Mouse (Mus musculus): ENCODE data around the gene Fancl. TPM values are rescaled to one million over a fixed set of nuclear protein-coding genes. Genes with fewer than 3 reads are reported as not detected.
A peak's percentile ranks its signal among the peaks of the same experiment; 100 is the strongest.

The Fancl gene
- polyA plus RNA-seq, 1 experiment from 2014 or later = 29.0 TPM

- no peak for DNase-seq
- Histone ChIP-seq H3K4me2 (no peak overlapping the region), H3K4me3 (replicated peaks) (no peak overlapping the region), H3K4me1 (replicated peaks) (no peaks in the 10 kb centered on the region), H3K27ac (no peak overlapping the region), H3K36me3 (no peaks in the 10 kb centered on the region), H3K27me3 (no peaks in the 10 kb centered on the region), H3K9me3 (replicated peaks) (no peaks in the 10 kb centered on the region), H3K9ac (no peak overlapping the region)
- no peak for ATAC-seq (ENCODE audit: low read depth)
Measured at GRCm38 (mm10) chr11:26434229-26434628, 48.3 kb downstream of the Fancl start.

DNA sequence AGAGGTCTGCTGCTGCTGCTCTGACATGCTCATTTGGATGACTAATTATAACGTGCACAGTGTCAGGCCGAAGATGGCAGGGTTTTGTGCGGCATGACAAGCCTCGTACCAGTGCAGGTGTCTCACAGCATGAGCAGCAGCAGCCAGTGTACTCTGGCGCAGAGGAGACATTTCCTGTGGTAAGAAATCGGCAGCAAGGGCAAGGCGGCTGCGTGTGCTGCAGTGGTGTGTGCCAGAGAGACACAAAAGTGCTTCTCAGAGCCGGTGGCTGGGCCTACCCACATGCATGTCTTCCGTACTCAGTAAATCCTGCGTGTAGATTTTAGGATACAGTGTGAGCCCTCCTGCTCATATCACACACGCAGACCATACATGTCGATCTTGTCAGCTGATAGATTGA, 51.9 kb downstream of the Fancl start:
- H3K4me3 ChIP-seq (replicated peaks) = no peak overlapping the region
- H3K36me3 ChIP-seq = no peaks in the 10 kb centered on the region
- H3K9ac ChIP-seq = no peak overlapping the region
- no peaks in the 10 kb centered on the region for H3K9me3 ChIP-seq (replicated peaks)
- 82% methylated on average over 13 of the region's 13 CpGs for WGBS (ENCODE audit: insufficient replicate concordance)
- no peak overlapping the region for H3K4me2 ChIP-seq
- no peaks in the 10 kb centered on the region for H3K27me3 ChIP-seq
- no peak for DNase-seq
- H3K4me1 ChIP-seq (replicated peaks) = no peaks in the 10 kb centered on the region
- H3K27ac ChIP-seq = no peak overlapping the region
- no peak for ATAC-seq (ENCODE audit: low read depth)

DNA sequence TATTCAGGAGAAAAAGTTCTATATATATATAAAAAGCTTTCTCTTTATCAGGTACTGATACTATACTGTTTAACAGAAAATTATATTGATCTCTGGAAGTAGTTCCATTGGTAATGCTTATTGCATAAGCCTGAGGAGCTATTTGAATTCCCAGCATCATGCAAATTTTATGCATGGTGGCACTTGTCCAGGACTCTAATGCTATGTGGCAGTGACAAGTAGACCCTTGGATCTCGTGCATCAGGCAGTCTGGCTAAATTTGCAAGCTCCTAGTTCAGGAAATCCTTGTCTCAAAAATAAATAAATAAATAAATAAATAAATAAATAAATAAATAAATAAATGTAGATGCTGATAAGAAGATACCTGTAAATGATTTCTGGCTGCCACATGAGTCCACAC, 55.2 kb downstream of the Fancl start:
- no peaks in the 10 kb centered on the region for H3K4me1 ChIP-seq (replicated peaks)
- 0 out of 2 replicates have a peak, but pooled peaks cover 6% of the 10 kb centered on the region for H3K36me3 ChIP-seq
- ATAC-seq (ENCODE audit: low read depth) (no peak), DNase-seq (no peak)
- no peaks in the 10 kb centered on the region for H3K27me3 ChIP-seq
- WGBS (ENCODE audit: insufficient replicate concordance) = 44% methylated on average over 1 of the region's 1 CpGs
- H3K27ac ChIP-seq = no peak overlapping the region
- no peak overlapping the region for H3K9ac ChIP-seq
- H3K4me2 ChIP-seq = no peak overlapping the region
- H3K4me3 ChIP-seq (replicated peaks) = no peak overlapping the region
- H3K9me3 ChIP-seq (replicated peaks) = no peaks in the 10 kb centered on the region

DNA sequence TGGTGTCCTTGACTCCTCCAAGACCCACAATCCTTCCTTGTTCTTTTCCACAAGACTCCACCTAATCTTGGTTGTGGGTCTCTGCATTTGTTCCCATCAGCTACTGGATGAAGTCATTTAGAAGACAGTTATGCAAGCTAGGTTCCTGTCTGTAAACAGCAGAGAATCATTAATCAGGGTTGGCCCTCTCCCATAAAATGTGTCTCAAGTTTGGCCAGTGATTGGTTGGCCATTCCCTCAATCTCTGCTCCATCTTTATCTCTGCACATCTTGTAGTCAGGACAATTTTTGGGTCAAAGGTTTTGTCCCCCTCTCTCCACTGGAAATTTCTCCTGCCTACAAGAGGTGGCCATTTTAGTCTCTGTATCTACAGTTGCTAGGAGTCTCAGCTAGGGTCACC, 58.4 kb downstream of the Fancl start:
- no peak for DNase-seq
- Histone ChIP-seq H3K27ac (no peak overlapping the region), H3K9me3 (replicated peaks) (no peaks in the 10 kb centered on the region), H3K4me2 (no peak overlapping the region), H3K9ac (no peak overlapping the region), H3K4me3 (replicated peaks) (no peak overlapping the region), H3K4me1 (replicated peaks) (no peaks in the 10 kb centered on the region), H3K36me3 (0 out of 2 replicates have a peak, but pooled peaks cover 6% of the 10 kb centered on the region), H3K27me3 (no peaks in the 10 kb centered on the region)
- ATAC-seq (ENCODE audit: low read depth) = no peak

GRCm38 (mm10) chr11:26449789-26450188, 63.9 kb downstream of the Fancl start:
- no peak for DNase-seq
- no peak overlapping the region for H3K4me2 ChIP-seq
- peak; percentile 77 for ATAC-seq (ENCODE audit: low read depth)
- 75% methylated on average over 3 of the region's 3 CpGs for WGBS (ENCODE audit: insufficient replicate concordance)
- no peak overlapping the region for H3K9ac ChIP-seq
- H3K36me3 ChIP-seq = no peaks in the 10 kb centered on the region
- no peak overlapping the region for H3K27ac ChIP-seq
- H3K9me3 ChIP-seq (replicated peaks) = no peaks in the 10 kb centered on the region
- H3K4me3 ChIP-seq (replicated peaks) = no peak overlapping the region
- H3K4me1 ChIP-seq (replicated peaks) = peaks cover 15% of the 10 kb centered on the region
- H3K27me3 ChIP-seq = no peaks in the 10 kb centered on the region

- H3K4me3 ChIP-seq (replicated peaks) = no peak overlapping the region
- H3K9ac ChIP-seq = no peak overlapping the region
- H3K4me1 ChIP-seq (replicated peaks) = peaks cover 18% of the 10 kb centered on the region
- no peaks in the 10 kb centered on the region for H3K36me3 ChIP-seq
- H3K4me2 ChIP-seq = no peak overlapping the region
- no peaks in the 10 kb centered on the region for H3K9me3 ChIP-seq (replicated peaks)
- no peaks in the 10 kb centered on the region for H3K27me3 ChIP-seq
- H3K27ac ChIP-seq = no peak overlapping the region
- WGBS (ENCODE audit: insufficient replicate concordance) = 81% methylated on average over 1 of the region's 1 CpGs
- DNase-seq (no peak), ATAC-seq (ENCODE audit: low read depth) (no peak)
Measured at GRCm38 (mm10) chr11:26450636-26451035, 64.7 kb downstream of the Fancl start.

GRCm38 (mm10) chr11:26451228-26451627, 65.3 kb downstream of the Fancl start:
- no peaks in the 10 kb centered on the region for H3K27me3 ChIP-seq
- 77% methylated on average over 2 of the region's 2 CpGs for WGBS (ENCODE audit: insufficient replicate concordance)
- no peaks in the 10 kb centered on the region for H3K36me3 ChIP-seq
- H3K4me2 ChIP-seq = no peak overlapping the region
- H3K9me3 ChIP-seq (replicated peaks) = no peaks in the 10 kb centered on the region
- H3K27ac ChIP-seq = no peak overlapping the region
- H3K9ac ChIP-seq = no peak overlapping the region
- no peak overlapping the region for H3K4me3 ChIP-seq (replicated peaks)
- H3K4me1 ChIP-seq (replicated peaks) = peaks cover 18% of the 10 kb centered on the region
- DNase-seq (no peak), ATAC-seq (ENCODE audit: low read depth) (peak; percentile 47; the same call in 1 of the 2 replicates)

DNA sequence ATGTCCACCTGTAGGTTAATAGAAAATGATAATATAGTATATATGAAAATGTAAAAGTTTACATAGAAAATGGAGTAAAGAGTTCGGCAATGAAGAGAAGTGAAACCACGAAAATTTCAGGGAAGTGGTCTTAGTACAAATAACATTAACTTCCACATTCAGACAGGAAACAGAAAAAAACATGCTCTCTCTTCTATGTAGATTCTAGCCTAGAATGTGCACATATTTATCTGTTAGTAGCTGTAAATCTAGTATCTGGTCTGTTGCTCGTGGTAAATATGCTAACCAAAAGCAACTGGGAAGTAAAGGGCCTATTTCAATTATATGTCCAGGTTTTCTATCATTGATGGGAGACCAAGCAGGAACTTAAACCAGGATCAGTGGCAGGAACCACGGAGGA, 66.8 kb downstream of the Fancl start:
- Histone ChIP-seq H3K27me3 (no peaks in the 10 kb centered on the region), H3K9me3 (replicated peaks) (no peaks in the 10 kb centered on the region), H3K27ac (no peak overlapping the region), H3K36me3 (no peaks in the 10 kb centered on the region), H3K4me2 (no peak overlapping the region), H3K4me1 (replicated peaks) (peaks cover 18% of the 10 kb centered on the region), H3K9ac (no peak overlapping the region), H3K4me3 (replicated peaks) (no peak overlapping the region)
- DNase-seq = no peak
- ATAC-seq (ENCODE audit: low read depth) = no peak
- WGBS (ENCODE audit: insufficient replicate concordance) = 35% methylated on average over 4 of the region's 4 CpGs

- H3K4me3 ChIP-seq (replicated peaks) = no peak overlapping the region
- no peak overlapping the region for H3K9ac ChIP-seq
- H3K4me1 ChIP-seq (replicated peaks) = peaks cover 18% of the 10 kb centered on the region
- no peaks in the 10 kb centered on the region for H3K27me3 ChIP-seq
- H3K4me2 ChIP-seq = no peak overlapping the region
- DNase-seq = no peak
- no peaks in the 10 kb centered on the region for H3K9me3 ChIP-seq (replicated peaks)
- no peak overlapping the region for H3K27ac ChIP-seq
- 60% methylated on average over 4 of the region's 4 CpGs for WGBS (ENCODE audit: insufficient replicate concordance)
- H3K36me3 ChIP-seq = no peaks in the 10 kb centered on the region
- ATAC-seq (ENCODE audit: low read depth) = no peak
Measured at GRCm38 (mm10) chr11:26454081-26454480, 68.1 kb downstream of the Fancl start.

DNA sequence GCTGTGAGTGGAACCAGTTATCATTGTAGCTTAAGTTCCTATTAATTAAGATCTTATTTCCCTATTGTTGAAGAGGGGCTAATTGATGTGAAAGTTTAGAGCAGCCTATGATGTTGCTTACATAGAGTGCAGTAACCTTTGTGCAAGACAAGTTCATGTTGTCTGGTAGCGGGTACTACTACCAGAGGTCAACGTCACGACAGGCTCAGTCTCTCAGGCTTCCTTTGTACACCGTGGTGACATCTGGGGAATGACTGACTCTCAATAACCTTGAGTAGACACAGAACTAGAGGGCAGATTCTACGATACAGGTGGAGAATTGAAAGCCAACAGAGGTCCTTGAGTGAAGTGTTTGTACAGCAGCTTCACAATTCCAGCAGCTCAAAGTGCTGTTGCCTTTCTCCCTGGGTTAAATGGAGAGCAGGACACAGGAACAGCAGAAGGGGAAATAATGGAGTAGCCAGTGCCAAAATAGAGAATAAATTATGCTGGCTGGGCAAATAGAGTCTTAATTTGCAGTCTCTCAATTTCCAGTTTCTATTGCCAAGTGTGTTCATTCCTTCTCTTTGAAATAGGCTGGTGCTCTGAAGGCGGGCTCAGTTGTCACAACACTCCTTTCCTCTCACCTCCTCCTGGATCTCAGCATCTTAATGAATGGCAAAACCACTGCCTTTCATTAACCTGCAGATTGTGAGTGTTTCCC, 91.3 kb downstream of the Fancl start:
- no peaks in the 10 kb centered on the region for H3K9me3 ChIP-seq (replicated peaks)
- H3K4me2 ChIP-seq = no peak overlapping the region
- peaks cover 37% of the 10 kb centered on the region for H3K36me3 ChIP-seq
- no peak overlapping the region for H3K9ac ChIP-seq
- ATAC-seq (ENCODE audit: low read depth) (no peak), DNase-seq (no peak)
- WGBS (ENCODE audit: insufficient replicate concordance) = 87% methylated on average over 6 of the region's 6 CpGs
- no peaks in the 10 kb centered on the region for H3K4me1 ChIP-seq (replicated peaks)
- no peak overlapping the region for H3K27ac ChIP-seq
- no peak overlapping the region for H3K4me3 ChIP-seq (replicated peaks)
- H3K27me3 ChIP-seq = no peaks in the 10 kb centered on the region

- Histone ChIP-seq H3K36me3 (peaks cover 13% of the 10 kb centered on the region), H3K27ac (no peak overlapping the region), H3K9ac (no peak overlapping the region), H3K9me3 (replicated peaks) (no peaks in the 10 kb centered on the region), H3K4me2 (no peak overlapping the region), H3K4me1 (replicated peaks) (no peaks in the 10 kb centered on the region), H3K27me3 (no peaks in the 10 kb centered on the region), H3K4me3 (replicated peaks) (no peak overlapping the region)
- ATAC-seq (ENCODE audit: low read depth) (no peak), DNase-seq (no peak)
- WGBS (ENCODE audit: insufficient replicate concordance) = 80% methylated on average over 3 of the region's 3 CpGs
Measured at GRCm38 (mm10) chr11:26481691-26482242, 95.8 kb downstream of the Fancl start.

DNA sequence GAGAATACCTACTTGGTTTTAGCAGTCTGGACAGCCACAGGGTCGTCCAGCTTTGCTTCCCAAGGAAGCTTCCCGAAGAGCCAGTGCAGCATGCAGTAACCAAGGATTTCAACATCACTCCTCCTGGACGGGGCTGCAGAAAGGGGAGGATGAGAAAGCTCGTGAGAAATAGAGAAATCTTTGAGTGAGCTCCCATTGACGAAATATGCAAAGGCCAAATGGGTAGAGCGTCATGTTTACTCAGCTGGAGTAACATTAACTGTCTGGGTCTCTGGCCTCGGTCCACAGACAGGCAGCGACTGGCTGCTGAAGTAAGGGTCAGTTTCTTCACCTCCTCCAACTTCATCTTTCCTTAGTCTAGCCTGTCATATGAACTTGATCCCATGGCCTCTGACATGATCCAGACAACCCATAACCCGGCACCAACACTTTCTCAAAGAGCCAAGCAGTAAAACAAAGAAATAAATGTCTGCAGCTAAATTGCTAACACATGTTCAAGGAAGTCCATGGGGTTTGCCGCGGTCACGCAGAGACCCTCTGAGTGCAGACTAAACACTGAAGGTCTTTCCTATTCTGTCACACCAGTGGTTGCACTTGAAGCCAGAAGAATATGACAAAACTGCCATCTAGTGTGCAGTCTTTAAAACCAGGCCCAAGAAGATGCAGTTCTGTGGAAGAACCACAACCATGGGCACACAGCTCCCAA, 104.0 kb downstream of the Fancl start:
- Histone ChIP-seq H3K27me3 (no peaks in the 10 kb centered on the region), H3K36me3 (peaks cover 18% of the 10 kb centered on the region), H3K9ac (no peak overlapping the region), H3K4me2 (no peak overlapping the region), H3K27ac (no peak overlapping the region), H3K4me3 (replicated peaks) (no peak overlapping the region), H3K4me1 (replicated peaks) (no peaks in the 10 kb centered on the region), H3K9me3 (replicated peaks) (no peaks in the 10 kb centered on the region)
- DNase-seq = no peak
- peak; percentile 23; the same call in 1 of the 2 replicates for ATAC-seq (ENCODE audit: low read depth)
- WGBS (ENCODE audit: insufficient replicate concordance) = 75% methylated on average over 12 of the region's 12 CpGs
